Mouse (Mus musculus): ENCODE results near the gene Adap1.

GRCm38 (mm10) chr5:139261403-139261802, 64.0 kb downstream of the Adap1 start:
- no peak for TF ChIP-seq CTCF (IDR thresholded peaks at IDR 0.05)
- TF ChIP-seq POLR2A (IDR thresholded peaks at IDR 0.05; ENCODE audit: insufficient read depth, low read depth, low read length), result no peak

Data from heart, adult 2 months (tissue).